Mouse (Mus musculus) lung, embryonic 14.5 days (tissue): ENCODE data around the gene Neo1. TPM values are rescaled to one million over a fixed set of nuclear protein-coding genes. Genes with fewer than 3 reads are reported as not detected.
"Not testable (repeated sequence)": the region's sequence is repeated elsewhere in the genome, so short reads cannot be mapped to it uniquely, and the experiment has no call there.

Experiments used
- ATAC-seq: fragments of 200-750 bp; cut with Nextera tagmentation; 2 replicates; pipeline ENCODE4 v1.8.0; 2017; ENCODE audit warnings: mild to moderate bottlenecking, moderate TSS enrichment, moderate library complexity; ENCODE audit not compliant: insufficient read depth
- DNase-seq: peaks from one replicate; pipeline ENCODE4 v3.0.0-alpha.2; 2015
- H3K27ac ChIP-seq: fragments of 300-500 bp; sonication (generic); 2 replicates; pipeline ENCODE4 v1.5.1; 2014; ENCODE audit warnings: low read depth, mild to moderate bottlenecking, moderate library complexity
- H3K27me3 ChIP-seq: fragments of 300-500 bp; sonication (generic); 2 replicates; pipeline ENCODE4 v1.6.1; 2014; ENCODE audit warnings: low read length, control low read depth; ENCODE audit not compliant: insufficient read depth
- H3K36me3 ChIP-seq: fragments of 300-500 bp; sonication (generic); 2 replicates; pipeline ENCODE4 v1.6.1; 2014; ENCODE audit warnings: control low read depth; ENCODE audit not compliant: insufficient read depth
- H3K4me1 ChIP-seq: fragments of 300-500 bp; sonication (generic); 2 replicates; pipeline ENCODE4 v1.6.1; 2014; ENCODE audit warnings: antibody characterized with exemption, control low read depth; ENCODE audit not compliant: insufficient read depth
- H3K4me2 ChIP-seq: fragments of 300-500 bp; sonication (generic); 2 replicates; pipeline ENCODE4 v1.6.1; 2014; ENCODE audit warnings: mild to moderate bottlenecking
- H3K4me3 ChIP-seq: fragments of 300-500 bp; sonication (generic); 2 replicates; pipeline ENCODE4 v1.5.1; 2014; ENCODE audit warnings: low read depth, low read length
- H3K9ac ChIP-seq: fragments of 300-500 bp; sonication (generic); 2 replicates; pipeline ENCODE4 v1.6.1; 2014
- H3K9me3 ChIP-seq: fragments of 300-500 bp; sonication (generic); 2 replicates; pipeline ENCODE4 v1.6.1; 2016; ENCODE audit warnings: low read depth, low read length, control low read depth
- CTCF ChIP-seq: IDR thresholded peaks from 2 replicates; pipeline ENCODE4 v1.5.1; 2016; ENCODE audit warnings: antibody characterized with exemption, low read depth
- WGBS: fragments of 180-500 bp; shearing (Covaris S2); extraction: QIAGEN DNeasy Blood & Tissue Kit; methylation state at CpG from one replicate; pipeline ENCODE4 v1.1.7; 2014; 5-methylcytosine and 5-hydroxymethylcytosine counted together
- polyA plus RNA-seq: library from polyadenylated mRNA; unstranded; fragments of >200 nt; fragmentation: Nextera tagmentation; extraction: Ambion mirVana; gene quantifications from 2 replicates; pipeline ENCODE4 v1.2.1, GENCODE M21; 2014

Gene Neo1
- polyA plus RNA-seq, 1 experiment from 2014 or later = 62.3 TPM

GRCm38 (mm10) chr9:59013365-59013764 lies 22.9 kb downstream of the Neo1 start:
- H3K27me3 ChIP-seq = 0 out of 2 replicates have a peak, but pooled peaks cover 3% of the 10 kb centered on the region
- peaks cover 6% of the 10 kb centered on the region; the same call in 1 of the 2 replicates for H3K4me1 ChIP-seq
- H3K4me3 ChIP-seq = no peak overlapping the region
- ATAC-seq (no peak), DNase-seq (peak; percentile 94)
- peak; percentile 75 for TF ChIP-seq CTCF
- H3K9me3 ChIP-seq = no peaks in the 10 kb centered on the region
- no peak overlapping the region for H3K27ac ChIP-seq
- no peaks in the 10 kb centered on the region for H3K36me3 ChIP-seq
- H3K9ac ChIP-seq = no peak overlapping the region
- 2% methylated on average over 2 of the region's 2 CpGs for WGBS
- no peak overlapping the region for H3K4me2 ChIP-seq

- H3K4me2 ChIP-seq = no peak overlapping the region
- DNase-seq = no peak
- H3K27me3 ChIP-seq = no peaks in the 10 kb centered on the region
- H3K4me3 ChIP-seq = no peak overlapping the region
- H3K4me1 ChIP-seq = no peaks in the 10 kb centered on the region
- ATAC-seq = no peak
- WGBS = 62% methylated on average over 5 of the region's 5 CpGs
- no peak overlapping the region for H3K9ac ChIP-seq
- no peaks in the 10 kb centered on the region for H3K9me3 ChIP-seq
- TF ChIP-seq CTCF = no peak
- H3K36me3 ChIP-seq = peaks cover 12% of the 10 kb centered on the region; the same call in 1 of the 2 replicates
- H3K27ac ChIP-seq = no peak overlapping the region
Measured at GRCm38 (mm10) chr9:58989255-58989928, 46.8 kb downstream of the Neo1 start.

GRCm38 (mm10) chr9:58979034-58979433 lies 57.2 kb downstream of the Neo1 start:
- Histone ChIP-seq H3K36me3 (peaks cover 20% of the 10 kb centered on the region), H3K27ac (no peak overlapping the region), H3K9ac (no peak overlapping the region), H3K4me3 (no peak overlapping the region), H3K9me3 (no peaks in the 10 kb centered on the region), H3K4me1 (no peaks in the 10 kb centered on the region), H3K27me3 (no peaks in the 10 kb centered on the region), H3K4me2 (no peak overlapping the region)
- ATAC-seq (no peak), DNase-seq (no peak)
- 70% methylated on average over 15 of the region's 15 CpGs for WGBS
- no peak for TF ChIP-seq CTCF

- DNase-seq, H3K9me3 ChIP-seq, H3K27ac ChIP-seq, ATAC-seq, H3K4me2 ChIP-seq, H3K9ac ChIP-seq, H3K4me3 ChIP-seq, H3K4me1 ChIP-seq, H3K27me3 ChIP-seq, H3K36me3 ChIP-seq: not testable (repeated sequence)
- TF ChIP-seq CTCF = peak; percentile 22; the same call in 1 of the 2 replicates
- 76% methylated on average over 2 of the region's 2 CpGs for WGBS
Measured at GRCm38 (mm10) chr9:58971154-58971553, 65.1 kb downstream of the Neo1 start.

- Histone ChIP-seq H3K27ac (no peak overlapping the region), H3K4me1 (no peaks in the 10 kb centered on the region), H3K9me3 (no peaks in the 10 kb centered on the region), H3K36me3 (0 out of 2 replicates have a peak, but pooled peaks cover 3% of the 10 kb centered on the region), H3K9ac (no peak overlapping the region), H3K4me2 (no peak overlapping the region), H3K27me3 (no peaks in the 10 kb centered on the region), H3K4me3 (no peak overlapping the region)
- no peak for TF ChIP-seq CTCF
- 45% methylated on average over 2 of the region's 2 CpGs for WGBS
- ATAC-seq = no peak
- DNase-seq = no peak
Measured at GRCm38 (mm10) chr9:58967371-58967770, 68.9 kb downstream of the Neo1 start.

GRCm38 (mm10) chr9:58955507-58955906 lies 80.7 kb downstream of the Neo1 start:
- H3K36me3 ChIP-seq = peaks cover 18% of the 10 kb centered on the region
- no peak overlapping the region for H3K4me3 ChIP-seq
- no peak overlapping the region for H3K9ac ChIP-seq
- peak; percentile 15 for DNase-seq
- no peaks in the 10 kb centered on the region for H3K27me3 ChIP-seq
- H3K4me1 ChIP-seq = no peaks in the 10 kb centered on the region
- no peak for TF ChIP-seq CTCF
- no peak for ATAC-seq
- H3K9me3 ChIP-seq = no peaks in the 10 kb centered on the region
- WGBS = 48% methylated on average over 3 of the region's 3 CpGs
- no peak overlapping the region for H3K27ac ChIP-seq
- H3K4me2 ChIP-seq = no peak overlapping the region

- H3K36me3 ChIP-seq, ATAC-seq, H3K4me1 ChIP-seq, H3K27ac ChIP-seq, DNase-seq, H3K4me2 ChIP-seq, H3K27me3 ChIP-seq, H3K9ac ChIP-seq, H3K9me3 ChIP-seq, H3K4me3 ChIP-seq: not testable (repeated sequence)
- 100% methylated on average over 1 of the region's 1 CpGs for WGBS
Measured at GRCm38 (mm10) chr9:58945910-58946309, 90.3 kb downstream of the Neo1 start.

- no peak overlapping the region for H3K4me3 ChIP-seq
- TF ChIP-seq CTCF = no peak
- DNase-seq = peak; percentile 59
Measured at GRCm38 (mm10) chr9:58934776-58935175, 101.5 kb downstream of the Neo1 start.

More at GRCm38 (mm10) chr9:58934776-58935175, 101.5 kb downstream of the Neo1 start:
- Histone ChIP-seq H3K27me3 (no peaks in the 10 kb centered on the region), H3K36me3 (peaks cover 12% of the 10 kb centered on the region; the same call in 1 of the 2 replicates), H3K4me2 (no peak overlapping the region), H3K9me3 (no peaks in the 10 kb centered on the region), H3K27ac (no peak overlapping the region), H3K9ac (no peak overlapping the region), H3K4me1 (no peaks in the 10 kb centered on the region)
- WGBS = 56% methylated on average over 2 of the region's 2 CpGs
- ATAC-seq = no peak
